Mouse (Mus musculus): ENCODE results near the gene Psmb2.

Gene Psmb2

GRCm38 (mm10) chr4:126752608-126753141 lies 75.2 kb downstream of the Psmb2 start:
- DNase-seq (ENCODE audit: low read depth, low spot score), result no peak

GRCm38 (mm10) chr4:126753268-126754230 lies 76.1 kb downstream of the Psmb2 start, which contains the start of the genes Ncdn and AU040320:
Gene Ncdn (minus strand): TSS chr4:126753438.
Gene AU040320 (plus strand): TSS chr4:126753544.
- DNase-seq (ENCODE audit: low read depth, low spot score), result peak; percentile 95

GRCm38 (mm10) chr4:126754231-126754611 lies 76.8 kb downstream of the Psmb2 start:
- DNase-seq (ENCODE audit: low read depth, low spot score), result no peak

GRCm38 (mm10) chr4:126754736-126755374 lies 77.4 kb downstream of the Psmb2 start:
- no peak for DNase-seq (ENCODE audit: low read depth, low spot score)

- DNase-seq (ENCODE audit: low read depth, low spot score), result no peak
These were observed 79.3 kb downstream of the Psmb2 start for GRCm38 (mm10) chr4:126756766-126757165.

- DNase-seq (ENCODE audit: low read depth, low spot score), result no peak
These were observed 80.9 kb downstream of the Psmb2 start for GRCm38 (mm10) chr4:126758299-126758698.
